Mouse (Mus musculus) forebrain, embryonic 13.5 days (tissue): ENCODE data around the gene Pcsk6. TPM values are rescaled to one million over a fixed set of nuclear protein-coding genes. Genes with fewer than 3 reads are reported as not detected.

Experiments
- ATAC-seq: fragments of 200-750 bp; cut with Nextera tagmentation; 2 replicates; pipeline ENCODE4 v1.8.0; 2017
- H3K27ac ChIP-seq: fragments of 300-500 bp; sonication (generic); 2 replicates; pipeline ENCODE4 v1.5.1; 2015; ENCODE audit warnings: inconsistent platforms, mild to moderate bottlenecking, moderate library complexity
- H3K27me3 ChIP-seq: fragments of 300-500 bp; sonication (generic); 2 replicates; pipeline ENCODE4 v1.6.1; 2015; ENCODE audit warnings: mild to moderate bottlenecking, inconsistent platforms
- H3K36me3 ChIP-seq: fragments of 300-500 bp; sonication (generic); 2 replicates; pipeline ENCODE4 v1.6.1; 2015; ENCODE audit warnings: mild to moderate bottlenecking, inconsistent platforms; ENCODE audit not compliant: poor library complexity, severe bottlenecking
- H3K4me1 ChIP-seq: fragments of 300-500 bp; sonication (generic); 2 replicates; pipeline ENCODE4 v1.6.1; 2015; ENCODE audit warnings: inconsistent platforms
- H3K4me2 ChIP-seq: fragments of 300-500 bp; sonication (generic); 2 replicates; pipeline ENCODE4 v1.6.1; 2015; ENCODE audit warnings: inconsistent platforms, mild to moderate bottlenecking, moderate library complexity
- H3K4me3 ChIP-seq: fragments of 300-500 bp; sonication (generic); 2 replicates; pipeline ENCODE4 v1.5.1; 2015; ENCODE audit warnings: mild to moderate bottlenecking, inconsistent platforms
- H3K9ac ChIP-seq: fragments of 300-500 bp; sonication (generic); 2 replicates; pipeline ENCODE4 v1.6.1; 2015; ENCODE audit warnings: mild to moderate bottlenecking, inconsistent platforms
- H3K9me3 ChIP-seq: fragments of 300-500 bp; sonication (generic); replicated peaks from 2 replicates; pipeline ENCODE4 v1.6.1; 2016; ENCODE audit warnings: inconsistent platforms
- WGBS: fragments of 180-500 bp; shearing (Covaris S2); methylation state at CpG from one replicate; pipeline ENCODE4 v1.1.7; 2015; 5-methylcytosine and 5-hydroxymethylcytosine counted together
- polyA plus RNA-seq: library from polyadenylated mRNA; unstranded; fragments of >200 nt; fragmentation: Nextera tagmentation; extraction: Ambion mirVana; gene quantifications from 2 replicates; pipeline ENCODE4 v1.2.1, GENCODE M21; 2015

The Pcsk6 gene
- polyA plus RNA-seq, 1 experiment from 2014 or later: 1.1 TPM

- WGBS: 87% methylated on average over 4 of the region's 4 CpGs
- Histone ChIP-seq H3K4me3 (no peak overlapping the region), H3K9ac (no peak overlapping the region), H3K36me3 (no peaks in the 10 kb centered on the region), H3K9me3 (no peaks in the 10 kb centered on the region), H3K27me3 (no peaks in the 10 kb centered on the region), H3K27ac (no peak overlapping the region), H3K4me1 (peaks cover 13% of the 10 kb centered on the region), H3K4me2 (no peak overlapping the region)
- no peak for ATAC-seq
Measured at GRCm38 (mm10) chr7:65954583-65954982, 93.0 kb downstream of the Pcsk6 start.

- WGBS: 53% methylated on average over 24 of the region's 24 CpGs
- peaks cover 13% of the 10 kb centered on the region for H3K4me1 ChIP-seq
- no peak overlapping the region for H3K4me3 ChIP-seq
- H3K9ac ChIP-seq: no peak overlapping the region
- no peaks in the 10 kb centered on the region for H3K9me3 ChIP-seq
- H3K27me3 ChIP-seq: no peaks in the 10 kb centered on the region
- no peaks in the 10 kb centered on the region for H3K36me3 ChIP-seq
- peak; percentile 67; the same call in 1 of the 2 replicates for ATAC-seq
- no peak overlapping the region; the same call in 1 of the 2 replicates for H3K27ac ChIP-seq
- peak overlapping the region; percentile 19; the same call in 1 of the 2 replicates for H3K4me2 ChIP-seq
Measured at GRCm38 (mm10) chr7:65955304-65956220, 94.0 kb downstream of the Pcsk6 start.

GRCm38 (mm10) chr7:65957245-65957644 lies 95.7 kb downstream of the Pcsk6 start:
- Histone ChIP-seq H3K9ac (no peak overlapping the region), H3K27me3 (no peaks in the 10 kb centered on the region), H3K4me3 (no peak overlapping the region), H3K27ac (no peak overlapping the region), H3K9me3 (no peaks in the 10 kb centered on the region), H3K36me3 (no peaks in the 10 kb centered on the region), H3K4me1 (peaks cover 13% of the 10 kb centered on the region), H3K4me2 (no peak overlapping the region)
- no peak for ATAC-seq
- 87% methylated on average over 1 of the region's 1 CpGs for WGBS

GRCm38 (mm10) chr7:65958105-65958504 lies 96.6 kb downstream of the Pcsk6 start:
- Histone ChIP-seq H3K4me2 (no peak overlapping the region), H3K9ac (no peak overlapping the region), H3K36me3 (no peaks in the 10 kb centered on the region), H3K27me3 (no peaks in the 10 kb centered on the region), H3K27ac (no peak overlapping the region), H3K9me3 (no peaks in the 10 kb centered on the region), H3K4me3 (no peak overlapping the region), H3K4me1 (peaks cover 13% of the 10 kb centered on the region)
- WGBS: 95% methylated on average over 5 of the region's 5 CpGs
- ATAC-seq: no peak

- H3K4me2 ChIP-seq: no peak overlapping the region
- H3K36me3 ChIP-seq: no peaks in the 10 kb centered on the region
- peaks cover 13% of the 10 kb centered on the region for H3K4me1 ChIP-seq
- H3K27me3 ChIP-seq: no peaks in the 10 kb centered on the region
- no peak overlapping the region for H3K4me3 ChIP-seq
- H3K9me3 ChIP-seq: no peaks in the 10 kb centered on the region
- no peak overlapping the region for H3K9ac ChIP-seq
- WGBS: 95% methylated on average over 9 of the region's 9 CpGs
- no peak for ATAC-seq
- H3K27ac ChIP-seq: no peak overlapping the region
Measured at GRCm38 (mm10) chr7:65959221-65959924, 97.8 kb downstream of the Pcsk6 start.

GRCm38 (mm10) chr7:65962611-65963010 lies 101.1 kb downstream of the Pcsk6 start:
- H3K27ac ChIP-seq: no peak overlapping the region
- no peak for ATAC-seq
- no peaks in the 10 kb centered on the region for H3K36me3 ChIP-seq
- no peaks in the 10 kb centered on the region for H3K27me3 ChIP-seq
- 83% methylated on average over 7 of the region's 7 CpGs for WGBS
- H3K4me2 ChIP-seq: no peak overlapping the region
- no peak overlapping the region for H3K9ac ChIP-seq
- no peak overlapping the region for H3K4me3 ChIP-seq
- H3K4me1 ChIP-seq: no peaks in the 10 kb centered on the region
- H3K9me3 ChIP-seq: no peaks in the 10 kb centered on the region

GRCm38 (mm10) chr7:65964398-65964797 lies 102.9 kb downstream of the Pcsk6 start:
- Histone ChIP-seq H3K36me3 (no peaks in the 10 kb centered on the region), H3K27ac (no peak overlapping the region), H3K9ac (no peak overlapping the region), H3K4me2 (no peak overlapping the region), H3K4me1 (no peaks in the 10 kb centered on the region), H3K27me3 (no peaks in the 10 kb centered on the region), H3K9me3 (no peaks in the 10 kb centered on the region), H3K4me3 (no peak overlapping the region)
- no peak for ATAC-seq

- peak; percentile 21; the same call in 1 of the 2 replicates for ATAC-seq
- H3K4me1 ChIP-seq: no peaks in the 10 kb centered on the region
- no peaks in the 10 kb centered on the region for H3K9me3 ChIP-seq
- H3K9ac ChIP-seq: no peak overlapping the region
- WGBS: 75% methylated on average over 10 of the region's 10 CpGs
- no peaks in the 10 kb centered on the region for H3K27me3 ChIP-seq
- H3K36me3 ChIP-seq: no peaks in the 10 kb centered on the region
- no peak overlapping the region for H3K27ac ChIP-seq
- H3K4me2 ChIP-seq: no peak overlapping the region
- H3K4me3 ChIP-seq: no peak overlapping the region
Measured at GRCm38 (mm10) chr7:65971301-65971700, 109.8 kb downstream of the Pcsk6 start.

GRCm38 (mm10) chr7:65977286-65977685 lies 115.8 kb downstream of the Pcsk6 start:
- Histone ChIP-seq H3K27ac (no peak overlapping the region), H3K27me3 (no peaks in the 10 kb centered on the region), H3K4me2 (no peak overlapping the region), H3K9me3 (no peaks in the 10 kb centered on the region), H3K36me3 (no peaks in the 10 kb centered on the region), H3K9ac (no peak overlapping the region), H3K4me1 (no peaks in the 10 kb centered on the region), H3K4me3 (no peak overlapping the region)
- no peak for ATAC-seq
- 85% methylated on average over 5 of the region's 5 CpGs for WGBS

- 86% methylated on average over 11 of the region's 11 CpGs for WGBS
- H3K9me3 ChIP-seq: no peaks in the 10 kb centered on the region
- H3K4me2 ChIP-seq: no peak overlapping the region
- no peak overlapping the region for H3K9ac ChIP-seq
- no peaks in the 10 kb centered on the region for H3K4me1 ChIP-seq
- no peak for ATAC-seq
- H3K27ac ChIP-seq: no peak overlapping the region
- H3K36me3 ChIP-seq: no peaks in the 10 kb centered on the region
- no peaks in the 10 kb centered on the region for H3K27me3 ChIP-seq
- H3K4me3 ChIP-seq: no peak overlapping the region
Measured at GRCm38 (mm10) chr7:65977977-65978376, 116.4 kb downstream of the Pcsk6 start.

- Histone ChIP-seq H3K4me3 (no peak overlapping the region), H3K9me3 (no peaks in the 10 kb centered on the region), H3K9ac (no peak overlapping the region), H3K27me3 (no peaks in the 10 kb centered on the region), H3K4me1 (no peaks in the 10 kb centered on the region), H3K4me2 (no peak overlapping the region), H3K36me3 (no peaks in the 10 kb centered on the region), H3K27ac (no peak overlapping the region)
- no peak for ATAC-seq
- WGBS: 86% methylated on average over 11 of the region's 11 CpGs
Measured at GRCm38 (mm10) chr7:65978996-65979823, 117.7 kb downstream of the Pcsk6 start.

GRCm38 (mm10) chr7:65980000-65980399 lies 118.5 kb downstream of the Pcsk6 start:
- no peaks in the 10 kb centered on the region for H3K4me1 ChIP-seq
- WGBS: 94% methylated on average over 9 of the region's 9 CpGs
- no peaks in the 10 kb centered on the region for H3K27me3 ChIP-seq
- ATAC-seq: no peak
- no peak overlapping the region for H3K4me2 ChIP-seq
- no peaks in the 10 kb centered on the region for H3K36me3 ChIP-seq
- H3K4me3 ChIP-seq: no peak overlapping the region
- H3K9ac ChIP-seq: no peak overlapping the region
- H3K9me3 ChIP-seq: no peaks in the 10 kb centered on the region
- no peak overlapping the region for H3K27ac ChIP-seq
